Mouse (Mus musculus) erythroblast, adult 5-6 weeks (primary cell): ENCODE results near the gene Tom1l2. TPM values are rescaled to one million over a fixed set of nuclear protein-coding genes. Genes with fewer than 3 reads are reported as not detected.

Experiments used
- ATAC-seq: replicated peaks from 2 replicates; pipeline ENCODE4 v1.8.0; 2016; ENCODE audit warnings: moderate number of reproducible peaks, mild to moderate bottlenecking, moderate TSS enrichment, inconsistent platforms; ENCODE audit not compliant: poor library complexity, low FRiP score, severe bottlenecking
- total RNA-seq, 2 experiments: library from RNA; stranded (forward) in 1 of 2; stranded (reverse) in 1 of 2; fragments of 150-400 nt in 1 of 2; fragments of 200-764, 138-1000 nt in 1 of 2; gene quantifications; 2 replicates each; pipeline versions ENCODE4 v1.2.3 to v1.2.4; 2015 to 2017; ENCODE audit warnings: low replicate concordance in 2 of 2

The Tom1l2 gene
- total RNA-seq, 2 experiments from 2014 or later, result 4.8 to 9.2 TPM

DNA sequence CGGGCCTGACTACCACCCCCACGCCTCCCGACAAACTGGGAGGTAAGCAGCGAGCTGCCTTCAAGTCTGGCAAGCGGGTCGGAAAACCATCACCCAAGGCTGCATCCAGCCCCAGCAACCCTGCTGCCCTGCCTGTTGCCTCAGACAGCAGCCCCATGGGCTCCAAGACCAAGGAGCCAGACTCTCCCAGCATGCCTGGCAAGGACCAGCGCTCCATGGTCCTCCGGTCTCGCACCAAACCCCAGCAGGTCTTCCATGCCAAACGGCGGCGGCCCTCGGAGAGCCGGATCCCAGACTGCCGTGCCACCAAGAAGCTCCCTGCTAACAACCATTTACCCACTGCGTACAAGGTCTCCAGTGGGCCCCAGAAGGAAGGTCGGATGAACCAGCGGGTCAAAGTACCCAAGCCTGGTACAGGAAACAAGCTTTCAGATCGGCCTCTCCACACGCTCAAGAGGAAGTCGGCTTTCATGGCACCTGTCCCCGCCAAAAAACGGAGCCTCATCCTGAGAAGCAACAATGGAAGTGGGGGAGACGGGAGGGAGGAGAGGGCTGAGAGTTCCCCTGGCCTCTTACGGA, 164.3 kb downstream of the Tom1l2 start:
- no peak for ATAC-seq

DNA sequence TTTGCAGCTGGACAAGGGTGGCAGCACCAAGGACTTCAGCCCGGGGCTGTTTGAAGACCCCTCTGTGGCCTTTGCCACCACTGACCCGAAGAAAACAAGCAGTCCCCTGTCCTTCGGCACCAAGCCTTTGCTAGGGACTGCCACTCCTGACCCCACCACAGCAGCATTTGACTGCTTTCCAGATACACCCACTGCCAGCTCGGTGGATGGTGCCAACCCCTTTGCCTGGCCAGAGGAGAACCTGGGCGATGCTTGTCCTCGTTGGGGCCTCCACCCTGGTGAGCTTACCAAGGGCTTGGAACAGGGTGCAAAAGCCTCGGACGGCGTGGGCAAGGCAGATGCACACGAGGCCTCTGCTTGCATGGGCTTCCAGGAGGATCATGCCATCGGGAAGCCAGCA, 165.6 kb downstream of the Tom1l2 start:
- ATAC-seq, result no peak

DNA sequence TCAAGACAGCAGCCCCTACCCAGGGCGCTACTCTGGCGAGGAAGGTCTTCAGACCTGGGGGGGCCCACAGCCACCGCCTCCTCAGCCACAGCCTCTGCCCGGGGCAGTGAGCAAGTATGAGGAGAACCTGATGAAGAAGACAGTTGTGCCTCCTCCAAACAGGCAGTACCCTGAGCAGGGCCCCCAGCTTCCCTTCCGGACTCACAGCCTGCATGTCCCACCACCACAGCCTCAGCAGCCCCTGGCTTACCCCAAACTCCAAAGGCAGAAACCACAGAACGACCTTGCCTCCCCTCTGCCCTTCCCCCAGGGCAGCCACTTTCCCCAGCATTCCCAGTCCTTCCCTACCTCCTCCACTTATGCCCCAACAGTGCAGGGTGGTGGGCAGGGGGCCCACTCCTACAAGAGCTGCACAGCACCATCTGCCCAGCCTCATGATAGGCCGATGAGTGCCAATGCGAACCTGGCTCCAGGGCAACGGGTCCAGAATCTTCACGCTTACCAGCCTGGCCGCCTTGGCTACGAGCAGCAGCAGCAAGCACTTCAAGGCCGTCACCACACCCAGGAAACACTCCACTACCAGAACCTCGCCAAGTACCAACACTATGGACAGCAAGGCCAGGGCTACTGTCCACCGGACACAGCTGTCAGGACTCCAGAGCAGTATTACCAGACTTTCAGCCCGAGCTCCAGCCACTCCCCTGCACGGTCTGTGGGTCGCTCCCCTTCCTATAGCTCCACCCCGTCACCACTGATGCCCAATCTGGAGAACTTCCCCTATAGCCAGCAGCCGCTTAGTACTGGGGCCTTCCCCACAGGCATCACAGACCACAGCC, 167.1 kb downstream of the Tom1l2 start:
- no peak for ATAC-seq

DNA sequence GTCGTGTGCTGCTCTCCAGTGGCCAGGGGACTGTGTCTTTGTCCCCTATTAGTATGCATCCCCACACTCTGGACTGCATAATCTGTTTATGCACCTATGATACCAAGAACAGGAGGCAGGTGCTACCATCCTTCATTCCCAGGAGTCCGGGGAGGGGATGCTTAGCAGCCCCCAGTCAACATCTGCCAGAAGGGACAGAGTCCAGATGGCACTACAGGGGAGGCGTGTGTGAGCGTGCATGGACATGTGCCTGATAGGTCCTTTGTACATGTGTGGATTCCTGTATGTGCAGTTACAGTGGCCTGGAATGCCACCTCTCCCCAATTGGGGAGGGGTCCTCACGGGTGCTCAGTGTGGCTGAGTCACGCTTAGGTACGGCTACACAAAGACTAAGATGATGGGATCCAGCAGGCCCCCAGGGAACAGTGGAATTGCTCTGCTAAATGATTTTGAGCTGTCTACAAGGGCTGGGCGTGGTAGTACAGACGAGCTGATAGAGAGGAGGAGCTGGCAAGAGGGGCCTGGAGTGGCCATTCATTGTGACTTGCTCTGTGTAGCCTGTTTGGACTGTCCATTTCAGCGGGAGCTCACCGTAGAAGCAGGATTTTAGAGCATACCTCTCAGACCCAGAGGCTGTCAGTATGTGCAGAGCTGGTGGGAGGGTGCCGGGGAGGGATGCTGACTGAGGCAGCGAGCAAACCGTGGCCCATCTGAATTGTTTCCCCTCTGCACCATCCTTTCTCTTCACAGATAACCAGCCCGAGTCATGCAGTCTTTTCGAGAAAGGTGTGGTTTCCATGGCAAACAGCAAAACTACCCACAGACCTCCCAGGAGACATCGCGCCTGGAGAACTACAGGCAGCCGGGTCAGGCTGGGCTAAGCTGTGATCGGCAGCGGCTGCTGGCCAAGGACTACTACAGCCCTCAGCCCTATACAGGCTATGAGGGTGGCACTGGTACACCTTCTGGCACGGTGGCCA, 168.1 kb downstream of the Tom1l2 start:
- ATAC-seq, result no peak

DNA sequence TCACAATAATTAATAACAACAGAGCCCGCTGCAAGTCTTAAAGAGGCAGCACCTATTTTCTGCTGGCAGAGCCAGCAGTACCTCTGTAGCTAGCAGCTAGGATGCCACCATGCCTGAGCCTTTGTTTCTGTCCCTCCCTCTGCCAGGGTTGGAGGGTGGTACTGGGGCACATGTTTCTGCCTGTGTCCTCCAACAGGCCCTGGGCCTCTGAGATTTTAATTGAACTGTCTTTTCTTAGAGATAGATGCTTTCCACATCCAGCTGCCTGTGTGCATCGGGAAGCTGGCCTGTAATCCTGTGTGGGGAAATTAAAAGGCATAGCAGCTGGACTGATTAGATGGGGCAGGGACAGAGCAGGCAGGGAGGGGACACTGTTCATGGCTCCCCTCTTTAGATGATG, 170.0 kb downstream of the Tom1l2 start:
- ATAC-seq, result no peak

DNA sequence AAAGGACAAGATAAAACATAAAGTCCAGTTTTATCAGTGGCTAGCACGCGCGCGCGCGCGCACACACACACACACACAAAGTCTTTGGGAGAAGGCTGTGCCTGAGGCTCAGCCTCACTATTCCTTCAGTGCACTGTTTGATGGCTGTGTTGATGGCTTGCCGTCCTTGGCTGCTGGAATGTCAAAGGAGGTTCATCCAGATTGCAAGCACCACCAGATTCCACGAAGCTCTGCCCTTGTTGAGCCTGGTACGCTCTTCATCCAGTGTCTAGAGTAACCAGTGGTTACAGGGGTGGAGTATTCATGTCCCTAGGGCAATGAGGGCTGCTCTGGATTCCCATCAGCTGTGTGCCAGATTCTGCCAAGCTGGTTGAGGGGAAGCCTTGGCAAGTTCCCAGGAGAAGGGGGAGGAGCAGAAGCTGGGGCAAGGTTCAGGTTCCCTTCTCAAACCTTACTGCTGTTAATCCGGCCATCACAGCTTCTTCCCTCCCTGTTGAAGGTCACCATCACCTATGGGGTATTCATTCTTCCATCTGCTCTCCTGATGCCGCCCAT, 170.5 kb downstream of the Tom1l2 start:
- ATAC-seq, result no peak

DNA sequence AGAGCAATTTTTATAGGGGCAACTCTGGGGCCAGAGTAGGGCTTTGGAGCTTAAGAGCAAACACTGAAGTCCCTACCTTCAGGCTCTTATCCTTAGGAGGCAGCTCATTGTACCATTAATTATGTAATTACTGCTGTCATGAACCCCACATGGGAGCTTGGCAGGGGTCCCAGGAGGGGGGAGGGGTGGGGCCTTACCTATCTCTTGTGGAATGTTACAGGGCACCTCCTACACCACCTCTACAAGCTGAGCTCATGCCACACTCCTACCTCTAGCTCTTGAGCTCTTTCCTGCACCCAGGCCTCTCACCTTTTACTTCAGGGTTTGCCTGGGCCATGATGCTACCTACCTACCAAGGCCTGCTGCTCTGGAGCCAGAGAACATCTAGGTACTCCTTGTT, 174.2 kb downstream of the Tom1l2 start:
- no peak for ATAC-seq

DNA sequence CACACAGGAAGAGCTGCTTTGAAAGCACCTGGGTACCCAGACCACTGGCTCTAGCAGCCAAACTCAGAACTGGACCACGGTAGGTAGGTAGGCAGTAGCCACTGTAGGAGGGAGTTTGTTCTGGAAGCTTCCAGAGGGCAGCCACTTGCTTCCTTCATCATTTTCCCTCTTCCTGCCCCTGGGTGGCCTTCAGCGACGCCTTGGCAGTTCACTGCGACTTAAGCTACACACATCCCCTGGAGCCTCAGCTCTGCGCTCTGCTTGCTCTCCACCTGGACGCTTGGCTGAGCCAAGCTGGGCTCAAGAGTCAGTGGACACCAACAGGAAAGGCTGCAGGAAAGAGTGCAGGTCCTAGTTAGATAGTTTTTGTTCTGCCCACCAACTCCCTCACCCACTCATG, 174.7 kb downstream of the Tom1l2 start:
- no peak for ATAC-seq

DNA sequence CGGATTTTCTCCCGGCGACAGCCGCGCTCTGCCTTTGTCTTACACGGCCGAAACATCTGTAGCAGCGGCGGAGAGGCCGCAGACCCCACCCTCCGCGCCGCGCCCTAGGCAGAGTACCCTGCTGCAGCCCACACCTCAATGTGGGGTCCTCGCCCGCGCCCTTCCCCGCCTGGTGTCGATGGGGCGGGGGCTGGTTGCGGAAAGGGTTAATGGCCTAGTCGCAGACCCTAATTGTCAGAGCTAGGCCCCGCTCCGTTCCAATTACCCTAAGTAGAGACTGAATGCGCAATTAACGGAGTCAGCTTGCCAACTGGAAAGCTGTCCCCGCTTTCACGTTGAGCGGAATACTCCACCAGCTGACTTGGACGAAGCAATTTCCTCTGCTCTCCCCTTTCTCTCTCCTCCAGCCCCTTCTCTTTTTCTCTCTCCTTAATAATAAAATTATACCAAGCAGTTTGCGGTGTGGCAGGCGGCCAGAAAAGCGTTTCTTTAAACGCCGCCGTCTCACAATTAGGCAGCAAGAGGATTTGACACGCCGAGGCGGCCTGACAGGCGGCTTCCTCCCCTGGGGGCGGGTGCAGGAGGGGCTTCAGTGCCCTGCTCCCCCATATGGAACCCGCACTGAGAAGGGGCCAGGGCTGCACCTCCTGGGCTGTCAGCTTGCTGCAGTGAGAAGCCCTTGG, 175.6 kb downstream of the Tom1l2 start:
- ATAC-seq, result no peak

Other genes starting within 250 kb of the Tom1l2 start
- gene Rai1, start 247.9 kb downstream of the Tom1l2 start, total RNA-seq (2015; ENCODE audit: low replicate concordance), result 4.0 and 6.3 TPM in 2 replicates
- gene Rai1, start 247.9 kb downstream of the Tom1l2 start, total RNA-seq (2017; ENCODE audit: low replicate concordance), result 1.3 and 1.5 TPM in 2 replicates
- 1.3 and 13.0 TPM in 2 replicates for gene Srebf1, start 130.3 kb downstream of the Tom1l2 start, total RNA-seq (2015; ENCODE audit: low replicate concordance)
- gene Srebf1, start 130.3 kb downstream of the Tom1l2 start, total RNA-seq (2017; ENCODE audit: low replicate concordance), result 4.6 and 12.2 TPM in 2 replicates
- gene Drc3, start 424 bp upstream of the Tom1l2 start, total RNA-seq (2015; ENCODE audit: low replicate concordance), result 1.3 TPM in 1 of 2 replicates, not detected in the other
- not detected in 2 replicates for gene Drc3, start 424 bp upstream of the Tom1l2 start, total RNA-seq (2017; ENCODE audit: low replicate concordance)
- gene Gid4, start 64.2 kb upstream of the Tom1l2 start, total RNA-seq (2015; ENCODE audit: low replicate concordance), result 3.7 and 7.7 TPM in 2 replicates
- gene Gid4, start 64.2 kb upstream of the Tom1l2 start, total RNA-seq (2017; ENCODE audit: low replicate concordance), result 6.7 and 7.3 TPM in 2 replicates
- gene Atpaf2, start 65.6 kb upstream of the Tom1l2 start, total RNA-seq (2015; ENCODE audit: low replicate concordance), result 6.1 and 6.5 TPM in 2 replicates
- 11.4 and 15.8 TPM in 2 replicates for gene Atpaf2, start 65.6 kb upstream of the Tom1l2 start, total RNA-seq (2017; ENCODE audit: low replicate concordance)
- 3.7 and 9.4 TPM in 2 replicates for gene Drg2, start 101.7 kb upstream of the Tom1l2 start, total RNA-seq (2015; ENCODE audit: low replicate concordance)
- 12.4 and 15.7 TPM in 2 replicates for gene Drg2, start 101.7 kb upstream of the Tom1l2 start, total RNA-seq (2017; ENCODE audit: low replicate concordance)
- 0.96 and 1.5 TPM in 2 replicates for gene Myo15, start 116.4 kb upstream of the Tom1l2 start, total RNA-seq (2015; ENCODE audit: low replicate concordance)
- gene Myo15, start 116.4 kb upstream of the Tom1l2 start, total RNA-seq (2017; ENCODE audit: low replicate concordance), result 0.68 and 2.6 TPM in 2 replicates
- 9.8 and 10.2 TPM in 2 replicates for gene Alkbh5, start 183.5 kb upstream of the Tom1l2 start, total RNA-seq (2015; ENCODE audit: low replicate concordance)
- 10.9 and 13.8 TPM in 2 replicates for gene Alkbh5, start 183.5 kb upstream of the Tom1l2 start, total RNA-seq (2017; ENCODE audit: low replicate concordance)